Mouse (Mus musculus): ENCODE data around the gene Thop1. TPM values are rescaled to one million over a fixed set of nuclear protein-coding genes. Genes with fewer than 3 reads are reported as not detected.

The Thop1 gene
- total RNA-seq, 2 experiments from 2014 or later: 2.9 to 22.8 TPM

DNA sequence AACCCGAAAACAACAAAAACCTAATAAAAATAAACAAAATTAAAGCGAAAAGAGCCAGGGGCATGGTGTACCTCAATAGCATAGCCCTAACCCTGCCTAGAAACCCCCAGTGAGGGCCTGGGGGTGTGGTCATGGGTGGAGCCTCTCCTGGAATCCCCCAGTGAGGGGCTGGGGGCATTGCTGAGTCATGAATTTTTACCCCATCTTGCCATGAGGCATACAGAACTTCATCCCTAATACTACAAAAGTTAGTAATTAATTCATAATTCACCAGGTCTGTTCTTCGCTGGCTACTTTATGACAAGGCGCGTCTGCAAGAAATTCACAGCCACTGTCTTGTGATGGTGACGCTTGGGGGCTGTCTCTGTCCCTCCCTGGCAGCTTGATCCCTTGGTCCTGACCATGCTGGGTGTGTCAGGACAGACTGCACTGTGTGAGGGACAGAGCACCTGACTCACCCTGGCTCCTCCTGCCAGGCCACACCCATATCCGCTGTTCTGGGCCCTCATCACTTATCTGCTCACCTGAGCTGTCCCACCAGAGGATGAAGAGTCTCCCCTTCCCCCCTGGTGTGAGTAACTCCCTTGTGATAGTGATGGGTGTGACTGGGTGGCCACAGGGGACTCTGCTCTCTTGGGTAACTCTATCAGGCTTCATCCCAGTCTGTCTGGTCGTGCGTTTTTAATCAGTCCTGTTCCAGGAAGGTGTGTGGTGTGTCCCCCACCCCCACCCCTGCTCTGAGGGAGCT, 25.3 kb downstream of the Thop1 start:
- ATAC-seq (replicated peaks; ENCODE audit: low FRiP score, poor library complexity, severe bottlenecking): no peak

DNA sequence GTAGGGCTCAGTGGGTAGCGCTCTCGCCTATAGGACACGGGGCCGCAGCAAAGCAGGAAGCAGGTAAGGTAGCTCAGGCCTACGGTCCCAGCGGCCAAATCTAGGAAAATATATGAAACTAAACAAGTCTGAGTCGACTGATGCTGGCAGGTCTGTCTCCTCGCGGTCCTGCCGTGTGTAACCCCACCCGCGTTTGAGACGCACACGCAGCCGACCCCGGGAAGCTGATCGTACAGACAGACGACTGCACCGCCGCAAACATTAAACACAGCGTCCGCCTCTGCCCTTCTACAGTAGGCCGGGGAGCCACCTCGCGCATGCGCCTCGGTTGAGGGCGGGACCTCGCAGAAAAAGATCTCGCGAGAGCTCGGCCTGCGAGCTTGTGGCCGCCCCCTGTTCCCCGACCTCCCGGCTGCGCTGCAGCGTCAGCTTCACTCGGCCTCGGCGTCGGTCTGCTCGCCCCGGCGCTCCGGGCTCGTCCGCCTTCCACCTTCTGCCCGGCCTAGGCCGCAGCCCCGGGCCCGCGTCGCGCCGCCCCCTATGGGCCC, 35.8 kb downstream of the Thop1 start, which contains the start of gene Map2k2:
Gene Map2k2 (plus strand): TSS at position 351 of the 548 bp plus-strand sequence.
- peak; percentile 82 for ATAC-seq (replicated peaks; ENCODE audit: low FRiP score, poor library complexity, severe bottlenecking)

DNA sequence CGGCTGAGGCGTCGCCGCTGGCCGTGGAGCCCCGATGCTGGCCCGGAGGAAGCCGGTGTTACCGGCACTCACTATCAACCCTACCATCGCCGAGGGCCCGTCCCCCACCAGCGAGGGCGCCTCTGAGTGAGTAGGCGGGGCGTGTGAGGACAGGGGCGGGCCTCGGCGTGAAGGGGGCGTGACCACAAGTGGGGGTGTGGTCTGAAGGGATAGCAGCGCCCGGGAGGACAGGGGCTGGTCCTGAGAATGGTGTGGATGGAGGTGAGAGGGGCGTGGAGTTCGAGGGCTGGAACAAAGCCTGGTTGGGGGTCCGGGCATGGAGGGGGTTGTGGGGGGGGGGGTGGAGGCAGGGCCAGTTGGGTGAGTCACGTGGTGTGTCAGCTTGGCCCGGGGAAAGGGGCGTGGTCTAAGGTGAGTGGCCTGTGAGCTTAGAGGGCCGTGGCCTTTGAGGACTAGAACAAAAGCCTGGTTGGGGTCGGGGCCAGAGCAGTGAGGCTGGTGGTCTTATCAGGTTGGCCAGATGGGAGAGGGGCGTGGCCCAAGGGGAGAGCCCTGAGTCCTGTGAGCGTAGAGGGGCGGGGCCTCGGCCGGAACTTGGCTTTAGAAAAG, 36.4 kb downstream of the Thop1 start:
- peak; percentile 74 for ATAC-seq (replicated peaks; ENCODE audit: low FRiP score, poor library complexity, severe bottlenecking)

DNA sequence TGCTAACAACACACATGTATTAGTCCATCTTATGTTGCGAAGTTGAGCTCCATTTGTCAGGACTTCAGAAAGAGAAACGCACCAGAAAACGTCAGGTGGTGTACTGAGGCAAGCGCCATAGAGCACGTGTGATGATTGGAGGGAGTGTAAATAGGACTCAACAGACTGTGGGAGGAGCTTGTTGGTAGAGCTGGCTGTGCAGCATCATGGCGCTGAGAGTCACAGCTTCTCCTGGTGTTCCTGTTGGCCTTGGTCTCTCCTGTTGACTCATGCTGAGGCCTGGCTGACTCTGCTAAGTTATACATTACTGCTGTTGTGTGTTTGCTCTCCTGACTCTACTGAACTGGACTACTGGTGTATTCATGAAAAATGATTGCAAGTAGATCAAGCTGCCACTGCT, 43.1 kb downstream of the Thop1 start:
- ATAC-seq (replicated peaks; ENCODE audit: low FRiP score, poor library complexity, severe bottlenecking): no peak

DNA sequence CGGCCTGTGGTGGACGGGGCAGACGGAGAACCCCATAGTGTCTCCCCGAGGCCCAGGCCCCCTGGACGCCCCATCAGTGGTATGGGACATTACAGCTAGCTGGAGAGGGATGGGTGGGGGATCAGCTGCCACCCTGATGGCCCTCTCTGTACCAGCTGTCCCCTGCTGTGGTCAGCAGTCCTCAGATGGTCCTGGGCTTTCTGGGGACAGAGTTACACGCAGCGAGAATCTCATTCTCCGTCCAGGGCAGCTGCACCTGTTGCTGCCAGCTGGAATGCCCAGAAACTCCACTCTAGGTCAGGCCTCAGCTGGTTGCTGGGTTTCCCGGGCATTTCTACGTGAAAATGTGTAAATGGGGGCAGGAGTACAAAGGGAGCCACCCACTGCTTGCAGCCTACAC, 49.8 kb downstream of the Thop1 start:
- no peak for ATAC-seq (replicated peaks; ENCODE audit: low FRiP score, poor library complexity, severe bottlenecking)

DNA sequence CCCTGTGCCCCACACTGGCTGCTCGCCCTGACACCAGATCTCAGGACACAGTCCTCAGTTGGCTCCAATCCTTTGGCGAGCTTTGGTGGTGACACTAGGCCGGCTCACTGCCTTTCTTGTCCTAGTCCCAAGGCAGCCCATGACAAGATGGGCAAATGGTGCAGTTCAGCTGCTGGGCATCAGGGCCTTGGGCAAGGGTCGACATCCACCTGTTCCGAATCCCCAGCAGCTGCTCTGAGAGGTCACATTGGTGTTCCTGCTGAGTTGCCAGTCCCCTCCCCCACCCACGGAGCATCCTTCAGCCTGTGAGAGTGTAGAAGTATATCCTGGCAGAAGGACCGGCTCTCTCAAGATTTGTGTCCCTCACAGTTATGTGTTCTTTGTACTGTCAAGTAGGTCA, 50.8 kb downstream of the Thop1 start:
- no peak for ATAC-seq (replicated peaks; ENCODE audit: low FRiP score, poor library complexity, severe bottlenecking)

DNA sequence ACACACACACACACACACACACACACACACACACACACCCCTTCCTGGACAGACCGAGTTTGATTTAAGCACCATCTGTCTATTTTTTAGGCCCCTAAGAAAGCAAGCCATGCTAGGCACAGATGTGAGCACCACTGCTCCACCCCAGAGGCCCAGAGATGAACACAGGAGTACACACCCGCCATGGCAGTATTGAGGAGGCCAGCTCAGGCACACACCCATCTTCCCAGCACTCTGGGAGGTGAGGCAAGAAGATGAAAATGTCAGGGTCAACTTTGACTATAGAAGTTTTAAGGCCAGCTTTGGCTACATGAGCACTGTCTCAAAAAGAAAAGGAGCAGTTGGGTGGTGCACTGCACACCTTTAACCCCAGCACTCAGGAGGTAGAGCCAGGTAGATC, 53.1 kb downstream of the Thop1 start:
- no peak for ATAC-seq (replicated peaks; ENCODE audit: low FRiP score, poor library complexity, severe bottlenecking)

DNA sequence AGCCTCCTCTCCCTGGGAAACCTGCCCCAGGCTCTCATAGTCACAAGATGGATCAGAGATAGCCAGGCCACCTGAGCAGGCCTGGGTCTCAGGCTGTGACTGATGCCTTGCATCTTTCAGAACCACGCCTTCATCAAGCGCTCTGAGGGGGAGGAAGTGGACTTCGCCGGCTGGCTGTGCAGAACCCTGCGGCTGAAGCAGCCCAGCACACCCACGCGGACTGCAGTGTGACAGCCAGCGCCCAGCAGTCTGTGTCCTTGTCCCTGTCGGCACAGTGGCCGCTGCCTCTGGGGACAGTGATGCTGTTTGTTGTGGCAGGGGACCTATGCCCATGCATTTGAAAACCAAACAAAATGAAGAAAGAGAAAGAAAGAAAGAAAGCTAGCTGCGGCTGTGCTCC, 53.7 kb downstream of the Thop1 start:
- no peak for ATAC-seq (replicated peaks; ENCODE audit: low FRiP score, poor library complexity, severe bottlenecking)

Other genes starting within 250 kb of the Thop1 start
- gene Oaz1, start 243.4 kb upstream of the Thop1 start, total RNA-seq (2015; ENCODE audit: low replicate concordance): 1,470 and 1,566 TPM in 2 replicates
- 158 and 259 TPM in 2 replicates for gene Oaz1, start 243.4 kb upstream of the Thop1 start, total RNA-seq (2017; ENCODE audit: low replicate concordance)
- not detected in 2 replicates for gene Lingo3, start 226.0 kb upstream of the Thop1 start, total RNA-seq (2015; ENCODE audit: low replicate concordance)
- not detected in 2 replicates for gene Lingo3, start 226.0 kb upstream of the Thop1 start, total RNA-seq (2017; ENCODE audit: low replicate concordance)
- 24.7 and 54.4 TPM in 2 replicates for gene Lsm7, start 214.8 kb upstream of the Thop1 start, total RNA-seq (2015; ENCODE audit: low replicate concordance)
- gene Lsm7, start 214.8 kb upstream of the Thop1 start, total RNA-seq (2017; ENCODE audit: low replicate concordance): 75.3 and 78.9 TPM in 2 replicates
- gene Sppl2b, start 214.8 kb upstream of the Thop1 start, total RNA-seq (2015; ENCODE audit: low replicate concordance): 262 and 270 TPM in 2 replicates
- gene Sppl2b, start 214.8 kb upstream of the Thop1 start, total RNA-seq (2017; ENCODE audit: low replicate concordance): 283 and 322 TPM in 2 replicates
- 0.72 TPM in 1 of 2 replicates, not detected in the other for gene Tmprss9, start 198.2 kb upstream of the Thop1 start, total RNA-seq (2015; ENCODE audit: low replicate concordance)
- 0.30 TPM in 1 of 2 replicates, not detected in the other for gene Tmprss9, start 198.2 kb upstream of the Thop1 start, total RNA-seq (2017; ENCODE audit: low replicate concordance)
- gene Timm13, start 169.1 kb upstream of the Thop1 start, total RNA-seq (2015; ENCODE audit: low replicate concordance): 17.6 and 32.1 TPM in 2 replicates
- gene Timm13, start 169.1 kb upstream of the Thop1 start, total RNA-seq (2017; ENCODE audit: low replicate concordance): 3.7 and 7.6 TPM in 2 replicates
- gene Lmnb2, start 151.8 kb upstream of the Thop1 start, total RNA-seq (2015; ENCODE audit: low replicate concordance): 0.36 and 1.3 TPM in 2 replicates
- gene Lmnb2, start 151.8 kb upstream of the Thop1 start, total RNA-seq (2017; ENCODE audit: low replicate concordance): 7.3 and 9.0 TPM in 2 replicates
- gene Gadd45b, start 140.0 kb upstream of the Thop1 start, total RNA-seq (2015; ENCODE audit: low replicate concordance): 1.3 and 1.8 TPM in 2 replicates
- gene Gadd45b, start 140.0 kb upstream of the Thop1 start, total RNA-seq (2017; ENCODE audit: low replicate concordance): 3.6 and 9.2 TPM in 2 replicates
- not detected in 2 replicates for gene Gng7, start 55.1 kb upstream of the Thop1 start, total RNA-seq (2015; ENCODE audit: low replicate concordance)
- 0.38 and 0.90 TPM in 2 replicates for gene Gng7, start 55.1 kb upstream of the Thop1 start, total RNA-seq (2017; ENCODE audit: low replicate concordance)
- gene Diras1, start 44.4 kb upstream of the Thop1 start, total RNA-seq (2015; ENCODE audit: low replicate concordance): not detected in 2 replicates
- not detected in 2 replicates for gene Diras1, start 44.4 kb upstream of the Thop1 start, total RNA-seq (2017; ENCODE audit: low replicate concordance)
- 4.3 and 7.1 TPM in 2 replicates for gene Slc39a3, start 32.6 kb upstream of the Thop1 start, total RNA-seq (2015; ENCODE audit: low replicate concordance)
- 1.2 and 4.2 TPM in 2 replicates for gene Slc39a3, start 32.6 kb upstream of the Thop1 start, total RNA-seq (2017; ENCODE audit: low replicate concordance)
- 13.0 and 22.2 TPM in 2 replicates for gene Sgta, start 9.9 kb upstream of the Thop1 start, total RNA-seq (2015; ENCODE audit: low replicate concordance)
- 13.8 and 16.6 TPM in 2 replicates for gene Sgta, start 9.9 kb upstream of the Thop1 start, total RNA-seq (2017; ENCODE audit: low replicate concordance)
- gene Creb3l3, start 28.8 kb downstream of the Thop1 start, total RNA-seq (2015; ENCODE audit: low replicate concordance): not detected in 2 replicates
- not detected in 2 replicates for gene Creb3l3, start 28.8 kb downstream of the Thop1 start, total RNA-seq (2017; ENCODE audit: low replicate concordance)
- 36.4 and 39.4 TPM in 2 replicates for gene Map2k2, start 35.9 kb downstream of the Thop1 start, total RNA-seq (2015; ENCODE audit: low replicate concordance)
- gene Map2k2, start 35.9 kb downstream of the Thop1 start, total RNA-seq (2017; ENCODE audit: low replicate concordance): 54.0 and 71.5 TPM in 2 replicates
- 31.7 and 33.1 TPM in 2 replicates for gene Zbtb7a, start 65.2 kb downstream of the Thop1 start, total RNA-seq (2015; ENCODE audit: low replicate concordance)
- 23.1 and 33.2 TPM in 2 replicates for gene Zbtb7a, start 65.2 kb downstream of the Thop1 start, total RNA-seq (2017; ENCODE audit: low replicate concordance)
- gene Pias4, start 97.9 kb downstream of the Thop1 start, total RNA-seq (2015; ENCODE audit: low replicate concordance): 24.1 and 27.2 TPM in 2 replicates
- gene Pias4, start 97.9 kb downstream of the Thop1 start, total RNA-seq (2017; ENCODE audit: low replicate concordance): 15.3 and 46.0 TPM in 2 replicates
- 267 and 296 TPM in 2 replicates for gene Eef2, start 106.6 kb downstream of the Thop1 start, total RNA-seq (2015; ENCODE audit: low replicate concordance)
- 399 and 622 TPM in 2 replicates for gene Eef2, start 106.6 kb downstream of the Thop1 start, total RNA-seq (2017; ENCODE audit: low replicate concordance)
- 5.0 and 5.4 TPM in 2 replicates for gene Dapk3, start 113.0 kb downstream of the Thop1 start, total RNA-seq (2015; ENCODE audit: low replicate concordance)
- gene Dapk3, start 113.0 kb downstream of the Thop1 start, total RNA-seq (2017; ENCODE audit: low replicate concordance): 6.4 and 9.4 TPM in 2 replicates
- not detected in 2 replicates for gene 4930442H23Rik, start 113.8 kb downstream of the Thop1 start, total RNA-seq (2015; ENCODE audit: low replicate concordance)
- gene 4930442H23Rik, start 113.8 kb downstream of the Thop1 start, total RNA-seq (2017; ENCODE audit: low replicate concordance): not detected in 2 replicates
- gene Nmrk2, start 132.0 kb downstream of the Thop1 start, total RNA-seq (2015; ENCODE audit: low replicate concordance): not detected in 2 replicates
- not detected in 2 replicates for gene Nmrk2, start 132.0 kb downstream of the Thop1 start, total RNA-seq (2017; ENCODE audit: low replicate concordance)
- not detected in 2 replicates for gene Atcay, start 160.8 kb downstream of the Thop1 start, total RNA-seq (2015; ENCODE audit: low replicate concordance)
- gene Atcay, start 160.8 kb downstream of the Thop1 start, total RNA-seq (2017; ENCODE audit: low replicate concordance): 8.3 TPM in 1 of 2 replicates, not detected in the other
- not detected in 2 replicates for gene Zfr2, start 163.1 kb downstream of the Thop1 start, total RNA-seq (2015; ENCODE audit: low replicate concordance)
- not detected in 2 replicates for gene Zfr2, start 163.1 kb downstream of the Thop1 start, total RNA-seq (2017; ENCODE audit: low replicate concordance)
- gene Matk, start 182.9 kb downstream of the Thop1 start, total RNA-seq (2015; ENCODE audit: low replicate concordance): 1.7 and 2.2 TPM in 2 replicates
- 1.5 and 1.7 TPM in 2 replicates for gene Matk, start 182.9 kb downstream of the Thop1 start, total RNA-seq (2017; ENCODE audit: low replicate concordance)
- 35.2 and 37.5 TPM in 2 replicates for gene Mrpl54, start 196.9 kb downstream of the Thop1 start, total RNA-seq (2015; ENCODE audit: low replicate concordance)
- 20.0 and 23.0 TPM in 2 replicates for gene Mrpl54, start 196.9 kb downstream of the Thop1 start, total RNA-seq (2017; ENCODE audit: low replicate concordance)
- not detected in 2 replicates for gene Apba3, start 196.9 kb downstream of the Thop1 start, total RNA-seq (2015; ENCODE audit: low replicate concordance)
- 14.0 TPM in 1 of 2 replicates, not detected in the other for gene Apba3, start 196.9 kb downstream of the Thop1 start, total RNA-seq (2017; ENCODE audit: low replicate concordance)
- gene Tjp3, start 221.5 kb downstream of the Thop1 start, total RNA-seq (2015; ENCODE audit: low replicate concordance): 3.2 TPM in 1 of 2 replicates, not detected in the other
- 0.23 TPM in 1 of 2 replicates, not detected in the other for gene Tjp3, start 221.5 kb downstream of the Thop1 start, total RNA-seq (2017; ENCODE audit: low replicate concordance)
- 13.0 and 15.1 TPM in 2 replicates for gene Pip5k1c, start 222.9 kb downstream of the Thop1 start, total RNA-seq (2015; ENCODE audit: low replicate concordance)
- 9.9 and 14.7 TPM in 2 replicates for gene Pip5k1c, start 222.9 kb downstream of the Thop1 start, total RNA-seq (2017; ENCODE audit: low replicate concordance)

All from erythroid progenitor cell, adult 5-6 weeks (primary cell).